Mouse (Mus musculus) megakaryocyte, embryonic 14.5 days (primary cell): ENCODE measurements around the gene Slc48a1.

Experiments
- FLI1 ChIP-seq: IDR thresholded peaks from 2 replicates; pipeline ENCODE4 v1.6.1; 2012; ENCODE audit warnings: low read length, inconsistent platforms, mixed read lengths
- GATA1 ChIP-seq: IDR thresholded peaks from 3 replicates; pipeline ENCODE4 v1.6.1; 2012; ENCODE audit warnings: mixed read lengths, low read length, inconsistent platforms, borderline replicate concordance

GRCm38 (mm10) chr15:97781961-97782748, 3.8 kb downstream of the Slc48a1 start:
- TF ChIP-seq GATA1 (no peak), FLI1 (no peak)
